Mouse (Mus musculus) olfactory bulb, adult 2 months (tissue): ENCODE measurements around the gene Hsd3b7.

Experiments
- CTCF ChIP-seq: fragments of 200-500 bp; IDR thresholded peaks from 2 replicates; pipeline ENCODE4 v1.5.1; 2012; ENCODE audit warnings: low read depth, mild to moderate bottlenecking, low read length, moderate library complexity; ENCODE audit not compliant: insufficient read depth
- POLR2A ChIP-seq: fragments of 200-500 bp; IDR thresholded peaks from 2 replicates; pipeline ENCODE4 v1.6.1; 2012; ENCODE audit warnings: mild to moderate bottlenecking, low read depth, low read length, moderate library complexity; ENCODE audit not compliant: insufficient read depth

DNA sequence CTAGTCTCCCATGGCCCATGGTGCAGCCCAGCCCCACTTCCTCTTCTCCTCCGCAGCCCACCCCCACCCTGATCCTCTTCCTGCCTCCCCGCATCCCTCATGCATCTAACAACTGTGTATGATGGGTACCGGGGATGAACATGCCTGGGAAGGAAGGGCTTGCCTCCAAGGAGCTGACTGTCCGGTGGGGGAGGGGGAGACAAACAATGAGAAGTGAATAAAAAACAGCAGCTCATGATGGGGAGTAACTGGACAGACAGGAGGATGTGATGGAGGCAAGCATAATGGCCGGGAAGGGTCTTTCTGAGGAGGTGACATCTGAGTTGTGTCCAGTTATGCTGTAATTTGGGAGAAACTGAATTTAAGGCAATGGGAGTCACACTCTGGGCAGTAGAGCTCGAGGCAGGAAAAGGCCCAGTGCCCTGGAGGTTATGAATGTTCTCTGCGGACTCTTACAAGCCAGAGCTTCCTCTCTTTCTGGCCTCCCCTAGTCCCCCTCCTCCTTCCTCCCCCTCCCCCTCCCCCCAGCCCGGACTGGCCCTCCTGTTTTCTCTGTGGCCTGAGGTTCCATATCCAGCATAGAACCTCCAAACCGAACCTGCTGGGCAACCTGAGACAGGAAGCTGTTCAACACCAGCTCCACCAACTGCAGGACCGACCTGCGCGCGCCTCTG, 20.6 kb downstream of the Hsd3b7 start:
- TF ChIP-seq CTCF, result no peak
- TF ChIP-seq POLR2A, result no peak
